Mouse (Mus musculus): ENCODE measurements around the gene Bbs9.

GRCm38 (mm10) chr9:22741967-22742366 lies 266.5 kb downstream of the Bbs9 start:
- no peak for TF ChIP-seq FLI1 (IDR thresholded peaks at IDR 0.05; ENCODE audit: low read length)
- TF ChIP-seq GATA1 (IDR thresholded peaks at IDR 0.05; ENCODE audit: borderline replicate concordance, low read length): no peak
